Mouse (Mus musculus): ENCODE data around the gene Rasd2.

GRCm38 (mm10) chr8:75197862-75198261 is 15.9 kb upstream of the Rasd2 start:
- TF ChIP-seq CTCF (IDR thresholded peaks at IDR 0.05) (no peak), POLR2A (IDR thresholded peaks at IDR 0.05; ENCODE audit: insufficient read depth, low read depth, low read length) (no peak), EP300 (IDR thresholded peaks at IDR 0.05; ENCODE audit: insufficient read depth, low read depth, low read length) (no peak)
